Mouse (Mus musculus) adrenal gland, adult (tissue): ENCODE measurements around the gene Tfcp2.
"Not testable (repeated sequence)": the region's sequence is repeated elsewhere in the genome, so short reads cannot be mapped to it uniquely, and the experiment has no call there.

Experiments
- DNase-seq, 2 experiments: peaks; one replicate each; pipeline ENCODE4 v3.0.0; 2022 to 2023; ENCODE audit warnings: low spot score in 1 of 2; ENCODE audit not compliant: inconsistent age in 2 of 2

The Tfcp2 gene

GRCm38 (mm10) chr15:100557705-100558433 is 6.1 kb upstream of the Tfcp2 start:
- DNase-seq: no peak

DNA sequence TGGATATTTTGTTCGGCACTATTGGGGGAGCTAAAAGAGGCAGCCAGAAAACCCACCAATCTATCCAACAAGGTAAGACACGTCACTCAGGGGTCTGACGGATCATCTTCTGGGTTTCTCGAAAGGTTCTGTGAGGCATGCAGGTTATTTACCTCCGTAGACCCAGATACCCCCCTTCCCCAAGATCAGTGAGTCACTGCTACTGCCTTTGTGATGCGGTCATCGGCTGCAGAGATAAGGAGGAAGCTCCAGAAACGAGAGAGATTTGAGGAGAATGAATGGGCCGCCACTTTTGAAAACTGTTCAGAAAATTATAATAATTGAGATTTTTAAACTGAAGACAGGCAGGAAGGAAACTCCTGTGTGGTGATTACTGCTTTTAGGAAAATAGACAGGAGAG is 4.6 kb upstream of the Tfcp2 start:
- DNase-seq: peak; percentile 54 to 70

DNA sequence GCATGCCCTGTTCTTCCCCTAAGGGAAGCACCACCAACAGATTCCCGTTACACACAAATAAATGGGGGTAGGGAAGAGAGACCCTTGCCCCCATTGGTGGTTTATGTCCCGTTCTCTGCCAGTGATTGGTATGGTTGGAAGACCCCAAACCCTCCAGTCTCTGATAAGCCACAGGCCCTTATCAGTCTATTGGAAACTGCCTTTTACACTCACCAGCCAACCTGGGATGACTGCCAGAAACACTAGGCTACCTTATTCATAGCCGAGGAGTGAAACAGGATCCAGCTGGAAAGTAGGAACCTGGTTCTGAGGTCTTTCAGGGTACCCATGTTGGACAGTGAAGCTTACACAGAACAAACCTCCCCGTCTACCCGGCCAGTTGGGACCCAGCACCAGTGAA is 4.2 kb upstream of the Tfcp2 start:
- peak; percentile 51 to 84 for DNase-seq

- DNase-seq: no peak
Observed at GRCm38 (mm10) chr15:100550280-100550679, 1.5 kb downstream of the Tfcp2 start.

GRCm38 (mm10) chr15:100543651-100544030 is 8.2 kb downstream of the Tfcp2 start:
- not testable (repeated sequence) for DNase-seq

DNA sequence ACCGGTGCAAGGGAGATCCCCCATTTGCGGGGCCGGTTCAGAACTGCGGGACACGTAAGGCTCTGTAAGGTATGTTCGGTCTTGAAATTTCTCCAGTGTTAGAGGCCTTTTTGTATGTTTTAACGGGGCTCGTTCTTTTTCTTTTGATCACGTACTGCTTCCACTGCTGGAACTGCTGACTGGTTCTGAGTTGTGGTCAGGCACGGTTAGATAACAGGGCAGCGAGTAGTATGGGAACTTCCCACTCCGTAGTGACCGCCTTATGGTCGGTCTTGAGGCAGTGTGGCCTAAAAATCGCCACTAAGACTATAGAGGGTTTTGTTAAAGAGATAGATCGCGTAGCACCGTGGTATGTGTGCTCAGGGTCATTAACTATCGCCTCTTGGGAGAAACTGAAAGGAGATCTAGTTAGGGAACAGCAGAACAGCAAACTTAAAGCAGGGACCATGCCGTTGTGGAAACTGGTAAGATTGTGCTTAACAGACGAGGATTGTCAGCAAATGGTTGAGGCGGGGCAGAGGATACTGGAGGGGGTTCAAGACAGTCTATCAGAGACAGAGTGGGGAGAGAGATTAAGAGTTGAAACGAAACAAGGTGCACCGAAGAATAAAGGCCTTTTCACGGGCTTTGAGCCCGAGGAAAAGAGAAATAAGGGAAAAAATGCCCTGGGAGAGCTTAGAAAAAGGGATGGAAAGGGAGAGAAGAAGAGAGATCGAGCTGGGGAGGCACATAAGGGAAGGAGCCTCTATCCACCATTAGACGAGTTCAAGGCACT is 8.7 kb downstream of the Tfcp2 start:
- DNase-seq: not testable (repeated sequence)

- DNase-seq: no peak
Observed at GRCm38 (mm10) chr15:100541426-100541825, 10.4 kb downstream of the Tfcp2 start.

GRCm38 (mm10) chr15:100541001-100541400 is 10.8 kb downstream of the Tfcp2 start:
- not testable (repeated sequence) for DNase-seq

- no peak for DNase-seq
Observed at GRCm38 (mm10) chr15:100539411-100539810, 12.4 kb downstream of the Tfcp2 start.

DNA sequence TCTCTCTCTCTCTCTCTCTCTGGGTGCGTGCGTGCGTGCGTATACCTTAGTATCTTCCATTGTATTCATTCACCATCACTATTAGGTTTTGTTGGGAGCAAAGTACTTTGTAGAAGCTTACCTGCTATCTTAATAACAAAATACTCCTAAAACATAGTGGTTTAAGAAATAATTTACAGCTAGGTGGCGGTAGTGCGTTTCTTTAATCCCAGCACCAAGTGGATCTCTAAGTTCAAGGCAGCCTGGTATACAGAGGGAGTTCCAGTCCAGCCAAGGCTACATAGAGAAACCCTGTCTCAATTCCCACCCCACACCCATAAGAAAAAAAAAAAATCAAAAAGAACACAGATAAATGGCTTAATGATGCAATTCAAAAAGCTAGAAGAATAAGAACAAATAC is 13.9 kb downstream of the Tfcp2 start:
- peak in 1 of 2 experiments; percentile 77 for DNase-seq

DNA sequence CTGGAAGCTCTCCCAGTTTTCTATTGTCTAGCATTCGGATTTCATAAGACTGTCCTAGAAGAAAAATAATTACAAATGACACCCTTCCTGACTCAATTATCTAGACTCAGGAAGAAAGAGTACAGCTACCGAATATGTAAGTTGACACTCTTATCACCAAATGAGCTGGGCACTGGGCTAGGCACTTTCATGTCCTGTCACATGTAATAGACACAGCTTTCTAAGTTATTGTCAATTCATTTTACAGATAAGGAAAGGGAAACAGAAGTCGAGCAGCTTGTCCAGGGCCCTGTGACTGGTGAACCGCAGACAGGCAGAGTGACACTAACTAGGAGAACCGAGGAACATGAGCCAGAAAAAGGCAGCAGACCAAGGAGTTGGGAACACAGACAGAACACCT is 23.9 kb downstream of the Tfcp2 start:
- no peak for DNase-seq

GRCm38 (mm10) chr15:100525405-100525804 is 26.4 kb downstream of the Tfcp2 start:
- no peak for DNase-seq

GRCm38 (mm10) chr15:100520306-100520705 is 31.5 kb downstream of the Tfcp2 start:
- DNase-seq: no peak

DNA sequence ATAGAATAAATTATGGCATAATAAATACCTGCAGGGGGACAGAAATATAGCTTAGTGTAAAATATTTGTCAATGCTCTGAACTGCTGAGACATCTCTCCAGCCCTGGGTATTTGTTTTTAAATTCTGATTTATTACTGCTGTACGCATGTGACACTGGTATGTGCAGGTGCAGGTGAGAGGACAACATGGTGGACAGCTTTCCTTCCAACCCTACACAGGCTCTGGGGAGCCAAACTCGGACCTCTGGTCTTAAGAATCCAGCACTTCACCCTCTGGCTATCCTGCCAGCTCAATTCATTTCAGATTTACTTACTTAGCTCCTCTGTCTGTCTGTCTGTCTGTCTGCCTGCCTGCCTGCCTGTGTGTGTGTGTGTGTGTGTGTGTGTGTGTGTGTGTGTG is 36.7 kb downstream of the Tfcp2 start:
- no peak for DNase-seq

DNA sequence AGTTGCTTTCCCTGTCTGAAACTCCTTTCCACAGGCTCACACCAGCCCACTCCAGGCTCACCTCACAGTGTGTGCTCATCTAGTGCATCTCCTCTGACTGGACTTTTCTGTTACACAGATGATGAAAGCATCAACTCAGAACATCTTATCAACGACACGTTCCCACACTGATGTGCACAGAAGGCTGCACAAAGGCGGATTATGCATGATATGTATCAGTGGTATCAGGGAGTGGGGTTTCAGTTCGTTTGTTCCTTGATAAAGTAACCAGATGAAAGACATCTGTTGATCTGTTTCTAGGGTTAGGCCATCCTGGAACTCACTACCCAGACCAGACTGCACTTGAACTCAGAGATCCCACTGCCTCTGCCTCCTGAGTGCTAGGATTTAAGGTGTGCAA is 38.4 kb downstream of the Tfcp2 start:
- DNase-seq: no peak

- DNase-seq: no peak
Observed at GRCm38 (mm10) chr15:100510072-100510471, 41.7 kb downstream of the Tfcp2 start.

DNA sequence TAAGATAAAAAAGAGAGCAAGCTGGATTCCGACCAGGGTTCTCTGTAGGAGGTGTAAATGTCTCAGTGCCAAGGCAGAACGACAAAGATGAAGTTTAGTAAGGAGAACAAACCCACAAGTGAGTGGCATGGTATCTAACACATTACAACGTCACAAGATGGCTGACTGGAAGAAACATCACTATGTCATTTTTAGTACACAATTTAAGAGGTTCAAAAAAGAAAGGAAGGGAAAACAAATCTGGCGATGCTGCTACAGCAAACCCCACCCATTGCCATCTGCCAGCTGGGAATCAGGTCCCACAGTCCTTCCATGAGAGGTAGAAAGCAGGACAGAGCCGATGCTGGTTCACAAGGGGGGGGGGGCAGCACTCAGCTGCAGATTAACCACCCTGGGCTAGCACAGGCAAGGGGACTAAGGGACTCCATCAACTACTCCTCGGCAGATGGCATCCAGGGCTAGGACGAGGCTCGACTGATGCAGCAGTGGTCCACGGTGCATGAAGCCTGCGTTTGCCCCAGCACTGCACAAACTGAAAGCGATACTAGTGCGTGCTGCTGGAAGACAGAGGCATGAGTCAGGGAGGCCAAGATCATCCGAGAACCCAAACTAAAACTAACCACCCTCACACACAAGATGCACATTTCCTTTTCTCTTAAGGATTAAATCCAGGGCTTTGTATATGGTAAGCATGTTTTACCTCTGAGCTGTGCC is 43.2 kb downstream of the Tfcp2 start:
- DNase-seq: no peak

- not testable (repeated sequence) for DNase-seq
Observed at GRCm38 (mm10) chr15:100499506-100499905, 52.3 kb downstream of the Tfcp2 start.

DNA sequence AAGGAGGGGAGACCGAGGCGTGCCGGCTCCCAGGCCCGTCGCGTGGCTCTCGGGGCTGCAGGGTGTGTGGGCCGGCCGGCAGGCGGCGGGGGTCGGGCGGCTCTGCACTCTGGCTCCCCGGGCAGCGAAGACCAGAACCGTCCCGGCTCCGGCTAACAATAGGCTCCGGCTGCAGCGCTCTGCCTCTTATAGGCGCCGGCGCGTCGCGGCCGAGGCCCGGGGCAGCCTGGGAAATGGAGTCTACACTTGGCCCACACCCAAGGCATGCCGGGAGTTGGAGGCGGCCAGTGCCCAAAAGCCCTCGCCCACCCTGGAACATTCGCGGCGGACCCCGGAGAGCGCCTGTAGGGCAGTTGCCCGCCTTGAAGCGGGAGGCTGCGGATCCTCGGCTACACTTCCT is 56.7 kb downstream of the Tfcp2 start, which contains the start of gene Csrnp2:
Csrnp2 (minus strand) TSS at position 387 of the 400 bp plus-strand sequence.
- DNase-seq: peak; percentile 92 to 97

GRCm38 (mm10) chr15:100494647-100495046 is 57.2 kb downstream of the Tfcp2 start:
- DNase-seq: no peak

DNA sequence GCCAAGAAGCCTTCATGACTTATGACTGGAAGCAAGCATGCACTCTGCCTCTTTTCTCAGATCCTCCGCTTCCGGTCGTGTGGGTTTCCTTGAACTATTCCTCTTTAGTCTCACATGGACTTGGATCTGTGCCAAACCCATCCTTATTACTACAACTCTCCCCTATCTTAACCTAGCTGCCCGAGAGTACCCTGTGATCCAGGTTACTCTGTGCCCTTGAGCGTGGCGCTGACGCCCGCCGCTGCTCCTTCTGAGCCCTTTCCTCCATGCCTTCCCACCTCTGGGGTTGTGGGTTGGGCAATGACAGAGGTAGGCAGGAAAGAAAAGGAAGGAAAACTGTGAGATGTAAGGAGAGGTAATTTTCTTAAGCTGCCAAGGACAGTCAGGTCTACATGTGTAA is 59.8 kb downstream of the Tfcp2 start:
- DNase-seq: peak; percentile 58 to 75

DNA sequence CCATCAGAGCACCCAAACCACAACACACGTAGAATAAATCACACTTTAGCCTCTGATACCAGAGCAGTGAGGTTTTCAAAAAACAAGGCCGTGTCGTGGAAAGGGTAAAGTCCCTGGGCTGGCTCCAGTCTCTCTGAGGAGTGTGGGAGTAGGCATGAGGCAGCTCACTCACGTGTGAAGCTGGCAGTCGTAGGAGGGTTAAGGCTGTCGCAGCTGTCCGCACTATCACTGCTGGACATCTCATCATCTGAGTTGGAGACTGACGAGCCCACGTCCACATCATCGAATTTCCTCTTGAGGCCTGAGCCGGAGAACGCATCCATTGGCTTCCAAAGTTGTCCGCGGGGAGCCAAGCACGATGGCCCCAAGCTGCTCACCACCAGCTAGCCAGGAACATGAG is 62.5 kb downstream of the Tfcp2 start:
- DNase-seq: no peak
